Mouse (Mus musculus) spleen, adult 2 months (tissue): ENCODE data around the gene Hace1. TPM values are rescaled to one million over a fixed set of nuclear protein-coding genes. Genes with fewer than 3 reads are reported as not detected.

ENCODE experiments used
- DNase-seq, 2 experiments: peaks; one replicate each; pipeline versions ENCODE4 v3.0.0 to v3.0.0-alpha.2; 2012 to 2021; ENCODE audit warnings: low spot score in 2 of 2, low read depth in 1 of 2
- H3K27ac ChIP-seq: fragments of 200-500 bp; 2 replicates; pipeline ENCODE4 v1.5.1; 2012; ENCODE audit warnings: low read length, inconsistent platforms; ENCODE audit not compliant: insufficient read depth
- H3K27me3 ChIP-seq: fragments of 200-500 bp; 2 replicates; pipeline ENCODE4 v1.6.1; 2012; ENCODE audit warnings: mild to moderate bottlenecking, moderate library complexity, low read length, inconsistent platforms; ENCODE audit not compliant: control insufficient read depth, insufficient read depth
- H3K36me3 ChIP-seq: fragments of 200-500 bp; 2 replicates; pipeline ENCODE4 v1.6.1; 2012; ENCODE audit warnings: mild to moderate bottlenecking, low read length, inconsistent platforms; ENCODE audit not compliant: control insufficient read depth, insufficient read depth
- H3K4me1 ChIP-seq: fragments of 200-500 bp; 2 replicates; pipeline ENCODE4 v1.6.1; 2011; ENCODE audit warnings: inconsistent platforms; ENCODE audit not compliant: control insufficient read depth, insufficient read depth, insufficient read length
- H3K4me3 ChIP-seq: fragments of 200-500 bp; 2 replicates; pipeline ENCODE4 v1.5.1; 2011; ENCODE audit warnings: mild to moderate bottlenecking, inconsistent platforms; ENCODE audit not compliant: insufficient read depth, insufficient read length; ENCODE audit errors: extremely low read depth
- CTCF ChIP-seq: fragments of 200-500 bp; IDR thresholded peaks from 2 replicates; pipeline ENCODE4 v1.5.1; 2011; ENCODE audit warnings: mild to moderate bottlenecking, inconsistent platforms; ENCODE audit not compliant: insufficient read depth, insufficient read length, insufficient replicate concordance; ENCODE audit errors: extremely low read depth
- POLR2A ChIP-seq: fragments of 200-500 bp; IDR thresholded peaks from 2 replicates; pipeline ENCODE4 v1.6.1; 2011; ENCODE audit warnings: low read depth, low read length, inconsistent platforms
- WGBS: fragments of 180-500 bp; shearing (Covaris S2); methylation state at CpG from one replicate; pipeline ENCODE4 v1.1.7; 2018; 5-methylcytosine and 5-hydroxymethylcytosine counted together
- polyA plus RNA-seq: library from polyadenylated mRNA; depleted of rRNA; stranded (reverse); fragments of >200 nt; gene quantifications from 2 replicates; pipeline ENCODE4 v1.2.3, GENCODE M21; 2012

The Hace1 gene
- polyA plus RNA-seq, 1 experiment, result 6.0 TPM

- Histone ChIP-seq H3K4me1 (no peaks in the 10 kb centered on the region), H3K4me3 (no peak overlapping the region), H3K27me3 (no peaks in the 10 kb centered on the region), H3K27ac (no peak overlapping the region), H3K36me3 (peaks cover 3% of the 10 kb centered on the region)
- no peak for DNase-seq
- 84% methylated on average over 3 of the region's 3 CpGs for WGBS
- no peak for TF ChIP-seq CTCF
- TF ChIP-seq POLR2A, result no peak
These were observed 57.6 kb downstream of the Hace1 start for GRCm38 (mm10) chr10:45635201-45635600.

- DNase-seq, result no peak
- H3K4me3 ChIP-seq, result no peak overlapping the region
- TF ChIP-seq POLR2A, result no peak
- no peak for TF ChIP-seq CTCF
- peaks cover 2% of the 10 kb centered on the region; the same call in 1 of the 2 replicates for H3K36me3 ChIP-seq
- H3K27me3 ChIP-seq, result no peaks in the 10 kb centered on the region
- no peak overlapping the region for H3K27ac ChIP-seq
- H3K4me1 ChIP-seq, result no peaks in the 10 kb centered on the region
These were observed 62.1 kb downstream of the Hace1 start for GRCm38 (mm10) chr10:45639762-45640161.

GRCm38 (mm10) chr10:45654026-45654425 is 76.4 kb downstream of the Hace1 start:
- WGBS, result 96% methylated on average over 2 of the region's 2 CpGs
- no peak overlapping the region for H3K4me3 ChIP-seq
- no peak overlapping the region for H3K27ac ChIP-seq
- no peak for DNase-seq
- H3K4me1 ChIP-seq, result no peaks in the 10 kb centered on the region
- TF ChIP-seq POLR2A (no peak), CTCF (no peak)
- H3K27me3 ChIP-seq, result no peaks in the 10 kb centered on the region
- H3K36me3 ChIP-seq, result peaks cover 7% of the 10 kb centered on the region

GRCm38 (mm10) chr10:45662015-45662414 is 84.4 kb downstream of the Hace1 start:
- H3K27me3 ChIP-seq, result no peaks in the 10 kb centered on the region
- H3K4me3 ChIP-seq, result no peak overlapping the region
- no peak overlapping the region for H3K27ac ChIP-seq
- DNase-seq, result no peak
- peaks cover 3% of the 10 kb centered on the region; the same call in 1 of the 2 replicates for H3K36me3 ChIP-seq
- TF ChIP-seq POLR2A (no peak), CTCF (no peak)
- 89% methylated on average over 9 of the region's 9 CpGs for WGBS
- H3K4me1 ChIP-seq, result no peaks in the 10 kb centered on the region

- H3K36me3 ChIP-seq, result peaks cover 3% of the 10 kb centered on the region; the same call in 1 of the 2 replicates
- H3K27ac ChIP-seq, result no peak overlapping the region
- no peaks in the 10 kb centered on the region for H3K4me1 ChIP-seq
- WGBS, result 97% methylated on average over 2 of the region's 2 CpGs
- H3K27me3 ChIP-seq, result no peaks in the 10 kb centered on the region
- TF ChIP-seq CTCF (no peak), POLR2A (no peak)
- H3K4me3 ChIP-seq, result no peak overlapping the region
- no peak for DNase-seq
These were observed 90.6 kb downstream of the Hace1 start for GRCm38 (mm10) chr10:45668266-45668665.

GRCm38 (mm10) chr10:45676796-45677195 is 99.2 kb downstream of the Hace1 start:
- peaks cover 4% of the 10 kb centered on the region; the same call in 1 of the 2 replicates for H3K36me3 ChIP-seq
- TF ChIP-seq POLR2A, result no peak
- no peak overlapping the region for H3K4me3 ChIP-seq
- H3K27me3 ChIP-seq, result no peaks in the 10 kb centered on the region
- H3K27ac ChIP-seq, result no peak overlapping the region
- no peaks in the 10 kb centered on the region for H3K4me1 ChIP-seq
- DNase-seq, result peak in 1 of 2 experiments; percentile 1

DNA sequence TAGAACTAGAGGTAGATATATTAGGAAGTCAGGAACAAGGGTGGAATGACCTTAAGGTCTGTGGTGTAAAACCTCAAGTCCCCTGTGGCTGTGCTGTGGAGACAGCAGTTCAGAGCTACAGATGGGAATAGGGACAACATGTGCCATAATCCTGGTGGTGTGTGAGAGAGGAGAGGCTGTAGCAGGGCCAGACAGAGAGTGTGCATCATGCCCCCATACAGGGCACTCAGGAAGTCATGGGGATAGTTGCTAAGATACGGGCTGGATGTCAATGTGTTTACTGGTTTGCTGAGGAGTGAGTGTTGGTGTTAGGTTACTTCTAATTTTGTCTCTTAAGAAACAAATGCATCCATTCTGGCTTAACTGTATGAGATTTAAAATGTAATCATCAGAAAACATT is 108.6 kb downstream of the Hace1 start:
- Histone ChIP-seq H3K27me3 (no peaks in the 10 kb centered on the region), H3K4me1 (no peaks in the 10 kb centered on the region), H3K36me3 (peaks cover 2% of the 10 kb centered on the region; the same call in 1 of the 2 replicates), H3K4me3 (no peak overlapping the region), H3K27ac (no peak overlapping the region)
- WGBS, result 93% methylated on average over 1 of the region's 1 CpGs
- no peak for TF ChIP-seq CTCF
- no peak for TF ChIP-seq POLR2A
- no peak for DNase-seq
